Mouse (Mus musculus): ENCODE measurements at regions not wholly inside any gene's neighbourhood (a gene's known extent, or its start where the extent isn't known, plus 50 kb on each side); places are given as distances from the start of the nearest gene placed in this dataset.

- no peak for DNase-seq (ENCODE audit: low read depth, low spot score)
These were observed 348.7 kb downstream of the Elavl2 start for GRCm38 (mm10) chr4:91051913-91052312.

GRCm38 (mm10) chr4:91029462-91029861 lies 371.1 kb downstream of the Elavl2 start:
- no peak for DNase-seq (ENCODE audit: low read depth, low spot score)

GRCm38 (mm10) chr4:91028013-91028626 lies 372.5 kb downstream of the Elavl2 start:
- DNase-seq (ENCODE audit: low read depth, low spot score): no peak

- DNase-seq (ENCODE audit: low read depth, low spot score): no peak
These were observed 404.0 kb downstream of the Elavl2 start for GRCm38 (mm10) chr4:90996388-90997092.

GRCm38 (mm10) chr4:90964658-90965057 lies 435.9 kb downstream of the Elavl2 start:
- no peak for DNase-seq (ENCODE audit: low read depth, low spot score)

- no peak for DNase-seq (ENCODE audit: low read depth, low spot score)
These were observed 456.7 kb downstream of the Elavl2 start for GRCm38 (mm10) chr4:90943687-90944385.

GRCm38 (mm10) chr4:90917312-90918107 lies 483.1 kb downstream of the Elavl2 start:
- DNase-seq (ENCODE audit: low read depth, low spot score): peak; percentile 26

- DNase-seq (ENCODE audit: low read depth, low spot score): no peak
These were observed 494.3 kb downstream of the Elavl2 start for GRCm38 (mm10) chr4:90906311-90906710.

- DNase-seq (ENCODE audit: low read depth, low spot score): no peak
These were observed 532.4 kb downstream of the Elavl2 start for GRCm38 (mm10) chr4:90868209-90868608.

- DNase-seq (ENCODE audit: low read depth, low spot score): peak; percentile 6
These were observed 539.7 kb downstream of the Elavl2 start for GRCm38 (mm10) chr4:90860854-90861253.

GRCm38 (mm10) chr4:90839804-90840203 lies 560.8 kb downstream of the Elavl2 start:
- DNase-seq (ENCODE audit: low read depth, low spot score): no peak

- no peak for DNase-seq (ENCODE audit: low read depth, low spot score)
These were observed 580.5 kb downstream of the Zfp352 start for GRCm38 (mm10) chr4:90799078-90799477.

- no peak for DNase-seq (ENCODE audit: low read depth, low spot score)
These were observed 580.0 kb downstream of the Zfp352 start for GRCm38 (mm10) chr4:90798637-90799036.

GRCm38 (mm10) chr4:90797472-90797871 lies 578.9 kb downstream of the Zfp352 start:
- no peak for DNase-seq (ENCODE audit: low read depth, low spot score)
